Mouse (Mus musculus): ENCODE measurements around the gene Arhgap9.

DNA sequence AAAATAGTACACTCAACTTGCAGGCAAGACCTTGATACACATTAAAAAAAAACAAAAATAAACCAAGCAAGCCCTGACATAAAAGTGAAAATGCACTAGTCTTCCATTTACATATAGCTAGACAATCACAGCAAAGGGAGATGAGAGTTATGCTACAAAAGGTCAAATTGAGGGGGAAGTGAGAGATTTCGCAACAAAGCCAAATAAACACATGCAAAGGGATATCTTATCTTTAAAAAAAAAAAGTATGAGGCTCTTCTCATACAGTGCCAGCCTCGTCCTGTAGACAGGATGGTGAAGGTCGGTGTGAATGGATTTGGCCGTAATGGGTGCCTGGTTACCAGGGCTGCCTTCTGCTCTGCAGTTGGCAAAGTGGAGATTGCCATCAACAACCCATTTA lies 8.9 kb upstream of the Arhgap9 start:
- no peak for TF ChIP-seq CTCF (IDR thresholded peaks at IDR 0.05; ENCODE audit: control insufficient read depth, insufficient read depth, insufficient read length)
- no peak for TF ChIP-seq MYOD1 (IDR thresholded peaks at IDR 0.05; ENCODE audit: control insufficient read depth, insufficient read length, low read depth)
- TF ChIP-seq MAX (IDR thresholded peaks at IDR 0.05) = no peak
- no peak for TF ChIP-seq USF1 (IDR thresholded peaks at IDR 0.05; ENCODE audit: low read depth)

Data from C2C12 (cell line).